Mouse (Mus musculus) megakaryocyte, embryonic 14.5 days (primary cell): ENCODE measurements around the gene Gbp4.
"Not testable (repeated sequence)": the region's sequence is repeated elsewhere in the genome, so short reads cannot be mapped to it uniquely, and the experiment has no call there.

Experiments
- FLI1 ChIP-seq: IDR thresholded peaks from 2 replicates; pipeline ENCODE4 v1.6.1; 2012; ENCODE audit warnings: low read length, inconsistent platforms, mixed read lengths
- GATA1 ChIP-seq: IDR thresholded peaks from 3 replicates; pipeline ENCODE4 v1.6.1; 2012; ENCODE audit warnings: mixed read lengths, low read length, inconsistent platforms, borderline replicate concordance

DNA sequence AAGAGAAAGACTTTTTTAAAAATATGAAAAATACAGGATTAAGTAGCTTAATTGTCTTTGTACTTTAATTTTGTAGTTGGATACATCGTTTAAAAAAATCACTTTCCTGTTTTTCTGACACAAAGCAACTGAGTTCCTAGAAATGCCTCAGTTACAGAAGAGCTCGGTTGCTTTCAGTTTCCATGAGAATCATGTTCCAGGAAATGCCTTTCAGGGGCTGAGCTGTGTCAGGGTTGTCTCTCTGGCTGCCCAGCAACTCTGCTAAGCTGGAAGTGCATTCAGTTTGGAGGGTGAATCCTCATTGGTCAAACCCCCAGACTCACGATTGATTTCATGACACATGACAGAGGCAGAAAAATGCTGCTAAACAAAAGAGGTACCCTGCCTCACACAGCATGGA lies 6.3 kb upstream of the Gbp4 start:
- not testable (repeated sequence) for TF ChIP-seq GATA1, FLI1
